Mouse (Mus musculus): Measurements from ENCODE around the gene Rnf43.

The Rnf43 gene

GRCm38 (mm10) chr11:87662407-87662806 is at the start of gene Rnf43:
Gene Rnf43 (plus strand): TSS chr11:87662722.
- DNase-seq = peak; percentile 62 to 81

GRCm38 (mm10) chr11:87613972-87614371 is 48.5 kb upstream of the Rnf43 start:
- no peak for DNase-seq

- no peak for DNase-seq
Observed at GRCm38 (mm10) chr11:87615551-87615950, 47.0 kb upstream of the Rnf43 start.

GRCm38 (mm10) chr11:87615952-87616351 is 46.6 kb upstream of the Rnf43 start:
- no peak for DNase-seq

GRCm38 (mm10) chr11:87616790-87617474 is 45.6 kb upstream of the Rnf43 start, which contains the start of gene Hsf5:
Gene Hsf5 (plus strand): TSS chr11:87617164.
- DNase-seq = no peak

- DNase-seq = no peak
Observed at GRCm38 (mm10) chr11:87617606-87618005, 44.9 kb upstream of the Rnf43 start.

GRCm38 (mm10) chr11:87623160-87623559 is 39.4 kb upstream of the Rnf43 start:
- DNase-seq = no peak

GRCm38 (mm10) chr11:87629859-87630258 is 32.7 kb upstream of the Rnf43 start:
- DNase-seq = no peak

GRCm38 (mm10) chr11:87638793-87639192 is 23.7 kb upstream of the Rnf43 start:
- DNase-seq = no peak

- DNase-seq = no peak
Observed at GRCm38 (mm10) chr11:87639206-87639605, 23.3 kb upstream of the Rnf43 start.

- DNase-seq = no peak
Observed at GRCm38 (mm10) chr11:87642865-87643264, 19.7 kb upstream of the Rnf43 start.

- no peak for DNase-seq
Observed at GRCm38 (mm10) chr11:87654693-87655092, 7.8 kb upstream of the Rnf43 start.

GRCm38 (mm10) chr11:87659216-87659615 is 3.3 kb upstream of the Rnf43 start:
- no peak for DNase-seq

GRCm38 (mm10) chr11:87662822-87663221 is 300 bp downstream of the Rnf43 start:
- no peak for DNase-seq

- no peak for DNase-seq
Observed at GRCm38 (mm10) chr11:87663948-87664347, 1.4 kb downstream of the Rnf43 start.

- DNase-seq = no peak
Observed at GRCm38 (mm10) chr11:87664521-87664920, 2.0 kb downstream of the Rnf43 start.

GRCm38 (mm10) chr11:87665224-87665623 is 2.7 kb downstream of the Rnf43 start:
- DNase-seq = no peak

- no peak for DNase-seq
Observed at GRCm38 (mm10) chr11:87665658-87666057, 3.1 kb downstream of the Rnf43 start.

- no peak for DNase-seq
Observed at GRCm38 (mm10) chr11:87666256-87667035, 3.9 kb downstream of the Rnf43 start.

- DNase-seq = no peak
Observed at GRCm38 (mm10) chr11:87667107-87668090, 4.9 kb downstream of the Rnf43 start.

- DNase-seq = no peak
Observed at GRCm38 (mm10) chr11:87673282-87673681, 10.8 kb downstream of the Rnf43 start.

- no peak for DNase-seq
Observed at GRCm38 (mm10) chr11:87675606-87676005, 13.1 kb downstream of the Rnf43 start.

GRCm38 (mm10) chr11:87677756-87678155 is 15.2 kb downstream of the Rnf43 start:
- DNase-seq = no peak

Data from thymus, adult 18-20 months (tissue).